Mouse (Mus musculus) forebrain, embryonic 16.5 days (tissue): ENCODE results near the gene Shank1. TPM values are rescaled to one million over a fixed set of nuclear protein-coding genes. Genes with fewer than 3 reads are reported as not detected.

ENCODE experiments used
- ATAC-seq: fragments of 200-750 bp; cut with Nextera tagmentation; 2 replicates; pipeline ENCODE4 v1.8.0; 2017; ENCODE audit warnings: mild to moderate bottlenecking, moderate library complexity
- H3K27ac ChIP-seq: fragments of 300-500 bp; sonication (generic); 2 replicates; pipeline ENCODE4 v1.5.1; 2014; ENCODE audit warnings: low read length, control low read depth
- H3K27me3 ChIP-seq: fragments of 300-500 bp; sonication (generic); replicated peaks from 2 replicates; pipeline ENCODE4 v1.6.1; 2014; ENCODE audit warnings: low read length; ENCODE audit not compliant: control insufficient read depth, insufficient read depth
- H3K36me3 ChIP-seq: fragments of 300-500 bp; sonication (generic); 2 replicates; pipeline ENCODE4 v1.6.1; 2014; ENCODE audit not compliant: control insufficient read depth, insufficient read depth
- H3K4me1 ChIP-seq: fragments of 300-500 bp; sonication (generic); replicated peaks from 2 replicates; pipeline ENCODE4 v1.6.1; 2014; ENCODE audit warnings: low read length; ENCODE audit not compliant: control insufficient read depth, insufficient read depth
- H3K4me2 ChIP-seq: fragments of 300-500 bp; sonication (generic); 2 replicates; pipeline ENCODE4 v1.6.1; 2014; ENCODE audit warnings: mild to moderate bottlenecking, low read length, control low read depth
- H3K4me3 ChIP-seq: fragments of 300-500 bp; sonication (generic); replicated peaks from 2 replicates; pipeline ENCODE4 v1.5.1; 2014; ENCODE audit warnings: mild to moderate bottlenecking, low read length, control low read depth
- H3K9ac ChIP-seq: fragments of 300-500 bp; sonication (generic); replicated peaks from 2 replicates; pipeline ENCODE4 v1.6.1; 2014; ENCODE audit warnings: low read depth, low read length, control low read depth
- H3K9me3 ChIP-seq: fragments of 300-500 bp; sonication (generic); 2 replicates; pipeline ENCODE4 v1.6.1; 2016; ENCODE audit warnings: low read length; ENCODE audit not compliant: control insufficient read depth
- WGBS: fragments of 180-500 bp; shearing (Covaris S2); extraction: QIAGEN DNeasy Blood & Tissue Kit; methylation state at CpG from one replicate; pipeline ENCODE4 v1.1.7; 2014; 5-methylcytosine and 5-hydroxymethylcytosine counted together
- polyA plus RNA-seq: library from polyadenylated mRNA; unstranded; fragments of >200 nt; fragmentation: Nextera tagmentation; extraction: Ambion mirVana; gene quantifications from 2 replicates; pipeline ENCODE4 v1.2.1, GENCODE M21; 2015

Gene Shank1
- polyA plus RNA-seq, 1 experiment from 2014 or later: 26.5 TPM

- Histone ChIP-seq H3K9ac (no peak overlapping the region), H3K36me3 (peaks cover 4% of the 10 kb centered on the region; the same call in 1 of the 2 replicates), H3K27ac (no peak overlapping the region), H3K9me3 (no peaks in the 10 kb centered on the region), H3K27me3 (peaks cover 29% of the 10 kb centered on the region), H3K4me1 (peaks cover 26% of the 10 kb centered on the region), H3K4me3 (no peak overlapping the region), H3K4me2 (no peak overlapping the region)
- no peak for ATAC-seq
- WGBS: 22% methylated on average over 3 of the region's 3 CpGs
Observed at GRCm38 (mm10) chr7:44349043-44349442, 39.0 kb downstream of the Shank1 start.

GRCm38 (mm10) chr7:44350957-44351711 is 41.1 kb downstream of the Shank1 start:
- ATAC-seq: peak; percentile 48
- H3K27me3 ChIP-seq: peaks cover 48% of the 10 kb centered on the region
- H3K4me3 ChIP-seq: peak overlapping the region; percentile 11

DNA sequence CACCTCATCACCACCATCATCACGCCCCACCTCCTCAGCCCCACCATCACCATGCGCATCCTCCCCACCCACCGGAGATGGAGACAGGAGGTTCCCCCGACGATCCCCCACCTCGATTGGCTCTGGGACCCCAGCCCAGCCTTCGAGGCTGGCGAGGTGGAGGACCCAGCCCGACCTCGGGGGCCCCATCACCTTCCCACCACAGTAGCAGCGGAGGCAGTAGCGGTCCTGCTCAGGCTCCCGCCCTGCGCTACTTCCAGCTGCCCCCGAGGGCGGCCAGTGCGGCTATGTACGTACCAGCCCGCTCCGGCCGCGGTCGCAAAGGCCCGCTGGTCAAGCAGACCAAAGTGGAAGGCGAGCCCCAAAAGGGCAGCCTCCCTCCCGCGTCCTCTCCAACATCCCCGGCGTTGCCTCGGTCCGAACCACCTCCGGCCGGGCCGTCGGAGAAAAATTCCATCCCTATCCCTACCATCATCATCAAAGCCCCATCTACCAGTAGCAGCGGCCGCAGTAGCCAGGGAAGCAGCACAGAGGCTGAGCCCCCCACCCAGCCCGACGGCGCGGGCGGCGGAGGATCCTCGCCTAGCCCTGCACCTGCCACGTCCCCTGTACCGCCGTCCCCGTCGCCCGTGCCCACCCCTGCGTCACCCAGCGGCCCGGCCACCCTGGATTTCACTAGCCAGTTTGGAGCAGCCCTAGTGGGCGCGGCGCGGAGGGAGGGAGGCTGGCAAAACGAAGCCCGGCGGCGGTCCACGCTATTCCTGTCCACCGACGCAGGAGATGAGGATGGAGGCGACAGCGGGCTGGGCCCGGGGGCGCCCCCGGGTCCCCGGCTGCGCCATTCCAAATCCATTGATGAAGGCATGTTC is 42.1 kb downstream of the Shank1 start:
- ATAC-seq: no peak; the same call in 1 of the 2 replicates
- peak overlapping the region; percentile 29 for H3K9ac ChIP-seq
- no peak overlapping the region for H3K4me3 ChIP-seq
- H3K36me3 ChIP-seq: no peaks in the 10 kb centered on the region
- peaks cover 56% of the 10 kb centered on the region for H3K27me3 ChIP-seq
- WGBS: 4% methylated on average over 63 of the region's 71 CpGs
- no peak overlapping the region for H3K4me2 ChIP-seq
- H3K27ac ChIP-seq: no peak overlapping the region
- H3K9me3 ChIP-seq: no peaks in the 10 kb centered on the region
- peaks cover 29% of the 10 kb centered on the region for H3K4me1 ChIP-seq

More at GRCm38 (mm10) chr7:44350957-44351711, 41.1 kb downstream of the Shank1 start:
- Histone ChIP-seq H3K9me3 (no peaks in the 10 kb centered on the region), H3K4me2 (peak overlapping the region; percentile 45), H3K4me1 (peaks cover 26% of the 10 kb centered on the region), H3K36me3 (peaks cover 2% of the 10 kb centered on the region; the same call in 1 of the 2 replicates), H3K9ac (peak overlapping the region; percentile 34), H3K27ac (no peak overlapping the region)
- WGBS: 4% methylated on average over 25 of the region's 25 CpGs

GRCm38 (mm10) chr7:44352750-44353600 is 42.9 kb downstream of the Shank1 start:
- peak overlapping the region; percentile 29; the same call in 1 of the 2 replicates for H3K9ac ChIP-seq
- H3K36me3 ChIP-seq: no peaks in the 10 kb centered on the region
- WGBS: 2% methylated on average over 70 of the region's 71 CpGs
- H3K27me3 ChIP-seq: peaks cover 64% of the 10 kb centered on the region
- H3K4me3 ChIP-seq: no peak overlapping the region
- no peak overlapping the region; the same call in 1 of the 2 replicates for H3K4me2 ChIP-seq
- peaks cover 35% of the 10 kb centered on the region for H3K4me1 ChIP-seq
- H3K27ac ChIP-seq: no peak overlapping the region
- no peaks in the 10 kb centered on the region for H3K9me3 ChIP-seq
- ATAC-seq: no peak

DNA sequence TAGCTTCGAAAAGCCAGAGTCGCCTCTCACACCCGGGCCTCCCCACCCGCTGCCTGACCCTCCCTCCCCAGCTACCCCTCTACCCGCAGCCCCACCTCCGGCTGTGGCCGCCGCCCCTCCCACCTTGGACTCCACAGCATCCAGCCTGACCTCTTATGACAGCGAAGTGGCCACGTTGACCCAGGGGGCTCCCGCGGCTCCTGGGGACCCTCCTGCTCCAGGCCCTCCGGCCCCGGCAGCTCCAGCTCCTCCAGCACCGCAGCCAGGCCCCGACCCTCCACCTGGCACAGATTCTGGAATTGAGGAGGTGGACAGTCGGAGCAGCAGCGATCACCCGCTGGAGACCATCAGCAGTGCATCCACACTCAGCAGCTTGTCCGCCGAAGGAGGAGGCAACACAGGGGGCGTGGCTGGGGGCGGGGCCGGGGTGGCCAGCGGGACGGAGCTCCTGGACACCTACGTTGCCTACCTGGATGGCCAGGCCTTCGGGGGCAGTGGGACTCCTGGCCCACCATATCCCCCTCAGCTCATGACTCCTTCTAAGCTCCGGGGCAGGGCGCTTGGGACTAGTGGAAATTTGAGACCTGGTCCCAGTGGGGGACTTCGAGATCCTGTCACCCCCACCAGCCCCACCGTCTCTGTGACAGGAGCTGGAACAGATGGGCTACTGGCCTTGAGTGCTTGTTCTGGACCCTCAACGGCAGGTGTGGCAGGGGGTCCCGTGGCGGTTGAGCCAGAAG is 43.7 kb downstream of the Shank1 start:
- peaks cover 68% of the 10 kb centered on the region for H3K27me3 ChIP-seq
- no peaks in the 10 kb centered on the region for H3K36me3 ChIP-seq
- no peaks in the 10 kb centered on the region for H3K9me3 ChIP-seq
- H3K4me3 ChIP-seq: no peak overlapping the region
- WGBS: 3% methylated on average over 35 of the region's 35 CpGs
- 0 out of 2 replicates have a peak overlapping the region, but pooled peaks have one; percentile 6 for H3K9ac ChIP-seq
- H3K4me1 ChIP-seq: peaks cover 35% of the 10 kb centered on the region
- no peak overlapping the region for H3K27ac ChIP-seq
- no peak for ATAC-seq
- no peak overlapping the region for H3K4me2 ChIP-seq

- no peak overlapping the region for H3K4me3 ChIP-seq
- peaks cover 44% of the 10 kb centered on the region for H3K4me1 ChIP-seq
- no peak overlapping the region for H3K27ac ChIP-seq
- no peak for ATAC-seq
- H3K9ac ChIP-seq: no peak overlapping the region
- no peaks in the 10 kb centered on the region for H3K36me3 ChIP-seq
- peaks cover 72% of the 10 kb centered on the region for H3K27me3 ChIP-seq
- no peak overlapping the region for H3K4me2 ChIP-seq
- WGBS: 54% methylated on average over 6 of the region's 6 CpGs
- H3K9me3 ChIP-seq: no peaks in the 10 kb centered on the region
Observed at GRCm38 (mm10) chr7:44355411-44355810, 45.4 kb downstream of the Shank1 start.

- Histone ChIP-seq H3K4me3 (no peak overlapping the region), H3K4me2 (peak overlapping the region; percentile 3; the same call in 1 of the 2 replicates), H3K36me3 (no peaks in the 10 kb centered on the region), H3K4me1 (peaks cover 41% of the 10 kb centered on the region), H3K27me3 (peaks cover 68% of the 10 kb centered on the region), H3K9ac (0 out of 2 replicates have a peak overlapping the region, but pooled peaks have one; percentile 32), H3K9me3 (no peaks in the 10 kb centered on the region), H3K27ac (no peak overlapping the region)
- WGBS: 3% methylated on average over 35 of the region's 35 CpGs
- ATAC-seq: no peak
Observed at GRCm38 (mm10) chr7:44356590-44357481, 46.8 kb downstream of the Shank1 start.

DNA sequence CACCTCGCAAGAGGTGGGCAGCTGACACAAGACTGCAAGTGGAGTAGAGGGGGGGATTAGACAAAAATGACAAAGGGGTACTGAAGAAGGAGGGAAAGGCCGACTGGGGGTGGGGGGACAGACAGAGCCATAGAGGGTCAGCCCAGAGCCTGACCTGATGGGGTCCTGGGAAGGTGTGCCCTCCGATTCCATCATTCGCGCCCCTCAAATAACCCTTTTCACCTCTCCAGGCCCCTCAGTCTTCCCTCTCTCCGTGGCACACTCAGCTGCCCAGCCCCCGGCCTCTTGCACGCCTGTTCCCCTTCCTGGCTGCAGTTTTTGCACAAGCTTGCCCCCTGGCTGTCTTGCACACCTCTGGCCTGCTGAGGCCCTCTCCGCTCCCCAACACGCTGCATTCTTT is 47.5 kb downstream of the Shank1 start:
- H3K27ac ChIP-seq: no peak overlapping the region
- 14% methylated on average over 10 of the region's 10 CpGs for WGBS
- no peak for ATAC-seq
- H3K27me3 ChIP-seq: peaks cover 63% of the 10 kb centered on the region
- H3K36me3 ChIP-seq: no peaks in the 10 kb centered on the region
- H3K4me1 ChIP-seq: peaks cover 38% of the 10 kb centered on the region
- H3K9me3 ChIP-seq: no peaks in the 10 kb centered on the region
- H3K9ac ChIP-seq: no peak overlapping the region
- no peak overlapping the region for H3K4me2 ChIP-seq
- no peak overlapping the region for H3K4me3 ChIP-seq
